Mouse (Mus musculus): ENCODE measurements around the gene Rnf8. TPM values are rescaled to one million over a fixed set of nuclear protein-coding genes. Genes with fewer than 3 reads are reported as not detected.

Rnf8 gene
- polyA plus RNA-seq (2015; fragmentation: Nextera tagmentation; extraction: Ambion mirVana) = 80.6 and 85.2 TPM in 2 replicates

- peak within 1 kb of the TSS; percentile 71 for H3K4me3 ChIP-seq
- no peaks in the 10 kb centered on the region for H3K9me3 ChIP-seq
- 2% methylated on average over 51 of the region's 52 CpGs for WGBS
- H3K4me1 ChIP-seq (replicated peaks) = peaks cover 32% of the 10 kb centered on the region
- H3K4me2 ChIP-seq = peak within 1 kb of the TSS; percentile 73
- ATAC-seq (ENCODE audit: low FRiP score, low read depth) = peak; percentile 92
- H3K9ac ChIP-seq = peak within 1 kb of the TSS; percentile 75
- H3K27ac ChIP-seq (replicated peaks) = peak within 1 kb of the TSS; percentile 86
- no peaks in the 10 kb centered on the region for H3K27me3 ChIP-seq
- H3K36me3 ChIP-seq = peaks cover 3% of the 10 kb centered on the region
Observed at GRCm38 (mm10) chr17:29614115-29615023, at the start of gene Rnf8, which contains the start of gene Gm28043. TSS of gene Rnf8 (plus strand) at chr17:29614790. TSS of gene Gm28043 (plus strand) at chr17:29614876.

GRCm38 (mm10) chr17:29565521-29565920, 49.1 kb upstream of the Rnf8 start:
- H3K4me3 ChIP-seq = no peak overlapping the region
- no peak for ATAC-seq (ENCODE audit: low FRiP score, low read depth)
- H3K27ac ChIP-seq (replicated peaks) = no peak overlapping the region
- no peaks in the 10 kb centered on the region for H3K4me1 ChIP-seq (replicated peaks)
- peaks cover 5% of the 10 kb centered on the region; the same call in 1 of the 2 replicates for H3K36me3 ChIP-seq
- 98% methylated on average over 5 of the region's 5 CpGs for WGBS
- H3K9me3 ChIP-seq = no peaks in the 10 kb centered on the region
- H3K4me2 ChIP-seq = no peak overlapping the region
- H3K27me3 ChIP-seq = no peaks in the 10 kb centered on the region
- no peak overlapping the region for H3K9ac ChIP-seq

GRCm38 (mm10) chr17:29568435-29568834, 46.2 kb upstream of the Rnf8 start:
- H3K4me3 ChIP-seq = no peak overlapping the region
- no peaks in the 10 kb centered on the region for H3K4me1 ChIP-seq (replicated peaks)
- peaks cover 28% of the 10 kb centered on the region for H3K36me3 ChIP-seq
- no peaks in the 10 kb centered on the region for H3K9me3 ChIP-seq
- H3K9ac ChIP-seq = no peak overlapping the region
- 92% methylated on average over 15 of the region's 15 CpGs for WGBS
- H3K27me3 ChIP-seq = no peaks in the 10 kb centered on the region
- H3K27ac ChIP-seq (replicated peaks) = no peak overlapping the region
- no peak overlapping the region for H3K4me2 ChIP-seq
- ATAC-seq (ENCODE audit: low FRiP score, low read depth) = no peak

- ATAC-seq (ENCODE audit: low FRiP score, low read depth) = no peak
- H3K27ac ChIP-seq (replicated peaks) = no peak overlapping the region
- H3K4me1 ChIP-seq (replicated peaks) = no peaks in the 10 kb centered on the region
- H3K9ac ChIP-seq = no peak overlapping the region
- 69% methylated on average over 6 of the region's 6 CpGs for WGBS
- H3K4me3 ChIP-seq = no peak overlapping the region
- H3K27me3 ChIP-seq = no peaks in the 10 kb centered on the region
- peaks cover 28% of the 10 kb centered on the region for H3K36me3 ChIP-seq
- no peaks in the 10 kb centered on the region for H3K9me3 ChIP-seq
- H3K4me2 ChIP-seq = no peak overlapping the region
Observed at GRCm38 (mm10) chr17:29569831-29570230, 44.8 kb upstream of the Rnf8 start.

GRCm38 (mm10) chr17:29579579-29580126, 34.9 kb upstream of the Rnf8 start:
- Histone ChIP-seq H3K36me3 (peaks cover 47% of the 10 kb centered on the region), H3K9me3 (no peaks in the 10 kb centered on the region), H3K27ac (replicated peaks) (no peak overlapping the region), H3K9ac (no peak overlapping the region), H3K4me3 (no peak overlapping the region), H3K4me1 (replicated peaks) (no peaks in the 10 kb centered on the region), H3K27me3 (no peaks in the 10 kb centered on the region), H3K4me2 (no peak overlapping the region)
- WGBS = 92% methylated on average over 4 of the region's 4 CpGs
- no peak for ATAC-seq (ENCODE audit: low FRiP score, low read depth)

GRCm38 (mm10) chr17:29583569-29583968, 31.0 kb upstream of the Rnf8 start:
- no peak overlapping the region for H3K4me3 ChIP-seq
- 89% methylated on average over 5 of the region's 5 CpGs for WGBS
- peaks cover 15% of the 10 kb centered on the region for H3K36me3 ChIP-seq
- peaks cover 2% of the 10 kb centered on the region for H3K4me1 ChIP-seq (replicated peaks)
- H3K27me3 ChIP-seq = no peaks in the 10 kb centered on the region
- no peak overlapping the region for H3K27ac ChIP-seq (replicated peaks)
- H3K4me2 ChIP-seq = no peak overlapping the region
- no peak for ATAC-seq (ENCODE audit: low FRiP score, low read depth)
- no peaks in the 10 kb centered on the region for H3K9me3 ChIP-seq
- no peak overlapping the region for H3K9ac ChIP-seq

- ATAC-seq (ENCODE audit: low FRiP score, low read depth) = no peak
- Histone ChIP-seq H3K36me3 (peaks cover 9% of the 10 kb centered on the region), H3K27ac (replicated peaks) (no peak overlapping the region), H3K4me1 (replicated peaks) (peaks cover 9% of the 10 kb centered on the region), H3K4me2 (no peak overlapping the region), H3K27me3 (no peaks in the 10 kb centered on the region), H3K4me3 (no peak overlapping the region), H3K9me3 (no peaks in the 10 kb centered on the region), H3K9ac (no peak overlapping the region)
- WGBS = 84% methylated on average over 5 of the region's 5 CpGs
Observed at GRCm38 (mm10) chr17:29584306-29584705, 30.3 kb upstream of the Rnf8 start.

- Histone ChIP-seq H3K4me2 (no peak overlapping the region), H3K27ac (replicated peaks) (no peak overlapping the region), H3K36me3 (peaks cover 9% of the 10 kb centered on the region), H3K4me3 (no peak overlapping the region), H3K9ac (no peak overlapping the region), H3K4me1 (replicated peaks) (peaks cover 13% of the 10 kb centered on the region), H3K27me3 (no peaks in the 10 kb centered on the region), H3K9me3 (no peaks in the 10 kb centered on the region)
- no peak for ATAC-seq (ENCODE audit: low FRiP score, low read depth)
- WGBS = 58% methylated on average over 3 of the region's 3 CpGs
Observed at GRCm38 (mm10) chr17:29584737-29585136, 29.9 kb upstream of the Rnf8 start.

GRCm38 (mm10) chr17:29585446-29585845, 29.1 kb upstream of the Rnf8 start:
- WGBS = 92% methylated on average over 6 of the region's 6 CpGs
- ATAC-seq (ENCODE audit: low FRiP score, low read depth) = no peak
- Histone ChIP-seq H3K27me3 (no peaks in the 10 kb centered on the region), H3K36me3 (peaks cover 4% of the 10 kb centered on the region), H3K4me1 (replicated peaks) (peaks cover 19% of the 10 kb centered on the region), H3K9me3 (no peaks in the 10 kb centered on the region), H3K4me2 (no peak overlapping the region), H3K9ac (no peak overlapping the region), H3K4me3 (no peak overlapping the region), H3K27ac (replicated peaks) (no peak overlapping the region)

- H3K4me1 ChIP-seq (replicated peaks) = peaks cover 19% of the 10 kb centered on the region
- H3K4me3 ChIP-seq = no peak overlapping the region
- no peak overlapping the region for H3K4me2 ChIP-seq
- ATAC-seq (ENCODE audit: low FRiP score, low read depth) = no peak
- H3K9me3 ChIP-seq = no peaks in the 10 kb centered on the region
- H3K36me3 ChIP-seq = peaks cover 1% of the 10 kb centered on the region
- no peak overlapping the region for H3K9ac ChIP-seq
- H3K27ac ChIP-seq (replicated peaks) = no peak overlapping the region
- H3K27me3 ChIP-seq = no peaks in the 10 kb centered on the region
- 90% methylated on average over 9 of the region's 9 CpGs for WGBS
Observed at GRCm38 (mm10) chr17:29586921-29587320, 27.7 kb upstream of the Rnf8 start.

GRCm38 (mm10) chr17:29589221-29589898, 25.2 kb upstream of the Rnf8 start:
- H3K9me3 ChIP-seq = no peaks in the 10 kb centered on the region
- no peak overlapping the region for H3K4me3 ChIP-seq
- H3K4me1 ChIP-seq (replicated peaks) = peaks cover 19% of the 10 kb centered on the region
- H3K27me3 ChIP-seq = no peaks in the 10 kb centered on the region
- H3K36me3 ChIP-seq = no peaks in the 10 kb centered on the region; the same call in 1 of the 2 replicates
- 0 out of 2 replicates have a peak overlapping the region, but pooled peaks have one; percentile 7 for H3K4me2 ChIP-seq
- no peak overlapping the region for H3K9ac ChIP-seq
- peak; percentile 79; the same call in 1 of the 2 replicates for ATAC-seq (ENCODE audit: low FRiP score, low read depth)
- H3K27ac ChIP-seq (replicated peaks) = peak overlapping the region; percentile 71
- 25% methylated on average over 11 of the region's 11 CpGs for WGBS

All from hindbrain, embryonic 15.5 days (tissue).